Mouse (Mus musculus) T-helper 17 cell (primary cell): Measurements from ENCODE around the gene Fam241b.

Experiments used
- in situ Hi-C, 2 experiments: fragments of 300-600 bp; cut with MboI, MseI; formaldehyde crosslinking; loops; 1 replicate in 1 of 2; 2 replicates in 1 of 2; pipeline ENCODE4 v1.15.1; 2025; ENCODE audit warnings: high pct_unique_total_duplicates in 2 of 2

Fam241b gene

DNA sequence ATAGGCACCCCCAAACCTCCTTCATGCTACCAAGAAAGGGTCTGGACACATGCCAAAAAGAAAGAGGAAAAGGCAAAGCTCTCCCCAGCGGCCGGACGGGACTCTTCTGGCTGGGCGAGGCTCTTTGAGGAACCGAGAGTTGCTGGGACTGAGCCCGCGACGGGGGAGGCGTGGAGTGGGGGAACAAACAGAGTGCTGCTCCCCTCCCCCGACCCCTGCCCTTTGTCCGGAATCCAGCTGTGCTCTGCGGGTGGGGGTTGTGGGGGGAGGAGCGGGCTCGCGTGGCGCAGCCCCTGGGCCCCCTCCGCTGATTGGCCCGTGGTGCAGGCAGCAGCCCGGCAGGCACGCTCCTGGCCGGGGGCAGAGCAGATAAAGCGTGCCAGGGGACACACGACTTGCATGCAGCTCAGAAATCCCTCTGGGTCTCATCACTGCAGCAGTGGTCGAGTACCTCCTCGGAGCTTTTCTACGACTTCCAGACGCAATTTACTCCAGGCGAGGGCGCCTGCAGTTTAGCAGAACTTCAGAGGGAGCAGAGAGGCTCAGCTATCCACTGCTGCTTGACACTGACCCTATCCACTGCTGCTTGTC lies 10.9 kb downstream of the Fam241b start, which contains the start of gene Neurog3:
Gene Neurog3 (plus strand): TSS at position 400 of the 591 bp plus-strand sequence.
- in situ Hi-C loops: no loop called here

- in situ Hi-C loops: no loop called here
Observed at GRCm38 (mm10) chr10:62128316-62128951, 15.3 kb downstream of the Fam241b start.

DNA sequence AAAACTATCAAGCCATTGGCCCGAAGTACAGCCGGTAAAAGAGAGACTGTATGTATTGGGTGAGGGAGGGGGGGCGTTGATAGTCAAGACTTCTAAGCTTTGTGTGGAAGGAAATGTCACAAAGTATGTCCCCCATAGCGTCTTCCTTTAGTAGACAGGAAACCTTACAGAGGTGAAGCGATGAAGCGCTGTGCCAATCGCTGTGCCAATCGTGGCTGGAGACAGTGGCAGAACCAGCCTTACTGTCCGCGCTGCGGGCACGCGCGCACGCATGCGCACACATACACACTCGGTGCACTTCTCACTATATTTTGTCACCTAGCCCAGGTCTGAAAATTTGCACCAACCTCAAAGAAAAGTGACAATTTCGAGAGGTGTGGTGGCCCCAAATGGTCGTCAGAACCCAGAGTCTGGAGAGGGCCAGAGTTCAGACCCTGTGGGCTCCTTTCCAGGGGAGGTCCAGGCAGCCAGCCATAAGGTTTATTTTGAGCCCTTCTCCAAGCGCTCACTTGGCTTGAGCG lies 15.9 kb downstream of the Fam241b start:
- in situ Hi-C loops: no loop called here

DNA sequence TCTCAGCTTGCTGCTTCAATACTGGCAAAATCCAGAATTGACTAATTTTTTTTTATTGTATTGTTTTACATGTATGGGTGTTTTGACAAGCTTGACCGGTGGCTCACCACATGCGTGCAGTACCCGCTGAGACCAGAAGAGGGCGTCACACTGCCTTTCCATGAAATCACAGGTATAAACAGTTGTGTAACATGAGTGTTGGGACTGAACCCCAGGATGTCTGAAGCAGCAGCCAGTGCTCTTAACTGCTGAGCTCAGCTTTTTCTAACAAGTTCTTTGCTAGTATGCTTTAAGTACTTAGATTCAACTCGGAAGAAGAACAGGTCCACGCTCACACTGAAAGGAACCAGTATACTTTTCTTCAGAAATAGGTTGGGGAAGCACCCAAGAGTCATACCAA lies 16.6 kb downstream of the Fam241b start:
- in situ Hi-C loops: no loop called here

DNA sequence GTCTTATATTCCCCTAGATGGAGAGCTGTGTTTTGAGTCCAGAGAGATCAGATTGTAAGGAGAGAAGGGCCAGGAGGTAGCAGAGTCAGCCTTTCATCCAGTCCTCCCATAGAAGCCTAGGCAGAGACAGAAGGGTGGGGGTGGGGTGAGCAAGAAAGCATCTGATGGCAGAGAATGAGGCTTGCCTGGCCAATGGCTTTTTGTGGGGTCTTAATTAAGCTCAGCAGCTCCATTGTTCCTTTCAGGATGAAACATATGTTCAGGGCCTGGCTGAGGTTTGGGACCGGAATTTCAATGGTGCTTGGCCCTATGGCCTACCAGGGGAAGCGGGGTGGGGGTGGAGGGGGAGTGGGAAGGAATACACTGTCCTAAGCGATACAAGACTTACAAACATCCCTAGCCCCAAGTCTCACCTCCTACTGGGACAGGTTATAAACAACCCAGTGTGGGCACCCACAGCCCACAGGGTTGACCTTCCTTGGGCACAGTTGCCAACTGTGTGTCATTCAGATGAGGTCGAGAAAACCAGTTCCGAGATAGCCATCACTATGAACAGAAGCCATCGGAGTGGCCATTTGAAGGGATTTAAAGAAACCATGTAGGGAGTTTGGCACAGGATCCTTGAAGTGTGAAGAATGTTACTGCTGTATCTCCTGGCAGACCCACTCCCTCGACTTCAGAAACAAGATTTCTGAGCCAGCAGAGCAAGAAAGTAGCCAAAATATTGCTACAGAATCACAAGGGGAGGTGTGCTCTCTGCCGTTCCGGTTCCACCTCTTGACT lies 29.7 kb downstream of the Fam241b start:
- in situ Hi-C loops: no loop called here

GRCm38 (mm10) chr10:62111207-62111576 lies 32.5 kb downstream of the Fam241b start:
- in situ Hi-C loops: no loop called here

DNA sequence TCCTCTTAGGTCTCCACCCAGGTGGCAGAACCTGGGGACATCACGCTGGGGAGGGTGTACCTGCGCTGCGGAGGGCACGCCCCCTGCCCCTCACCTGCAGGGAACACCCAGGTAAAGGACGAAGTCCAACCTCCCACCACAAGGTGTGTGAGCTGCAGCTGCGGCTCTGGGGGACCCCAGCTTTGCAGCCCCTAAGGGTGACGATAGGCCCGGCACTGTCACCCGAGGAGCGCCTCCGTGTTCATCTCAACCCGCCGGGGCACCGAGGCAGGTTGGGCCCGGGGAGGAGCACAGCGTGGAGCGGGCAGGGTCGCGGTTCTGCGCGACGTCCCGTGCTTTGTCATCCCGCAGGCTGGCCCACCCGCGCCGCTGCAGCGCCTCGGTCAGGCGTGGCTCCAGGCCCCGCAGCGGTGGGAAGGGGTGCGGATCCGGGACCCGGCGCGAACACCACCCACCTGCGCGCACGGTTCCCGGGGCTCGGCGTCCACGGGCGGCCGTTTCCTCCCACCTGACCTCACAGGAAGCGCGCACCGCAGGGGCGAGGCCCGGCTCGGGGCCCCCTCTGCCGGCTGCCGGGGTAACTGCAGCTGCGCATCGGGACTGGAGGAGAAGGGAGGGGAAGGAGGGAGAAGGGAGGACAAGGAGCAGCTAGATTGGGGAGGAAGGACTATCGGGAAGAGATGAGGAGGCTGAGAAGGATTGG lies 33.1 kb downstream of the Fam241b start:
- in situ Hi-C loops: no loop called here

DNA sequence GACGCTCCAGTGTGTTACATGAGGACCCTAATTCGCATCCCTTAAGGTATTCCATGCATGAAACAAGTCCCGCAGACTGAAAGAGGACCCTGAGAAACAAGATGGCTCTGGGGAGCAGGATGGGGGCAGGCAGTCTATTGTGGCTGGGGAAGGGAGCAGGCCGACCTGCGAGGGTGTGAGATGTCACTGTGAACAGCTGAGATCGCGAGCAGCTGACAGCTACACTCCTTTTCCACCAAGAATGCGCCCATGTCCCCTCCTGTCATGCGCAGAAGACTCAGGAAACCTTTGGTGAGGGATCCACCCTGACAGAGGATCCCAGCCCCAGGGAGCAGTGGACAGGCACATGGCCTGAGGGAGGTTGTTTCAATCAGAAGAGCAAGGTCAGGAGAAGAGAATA lies 36.7 kb downstream of the Fam241b start:
- in situ Hi-C loops: no loop called here

DNA sequence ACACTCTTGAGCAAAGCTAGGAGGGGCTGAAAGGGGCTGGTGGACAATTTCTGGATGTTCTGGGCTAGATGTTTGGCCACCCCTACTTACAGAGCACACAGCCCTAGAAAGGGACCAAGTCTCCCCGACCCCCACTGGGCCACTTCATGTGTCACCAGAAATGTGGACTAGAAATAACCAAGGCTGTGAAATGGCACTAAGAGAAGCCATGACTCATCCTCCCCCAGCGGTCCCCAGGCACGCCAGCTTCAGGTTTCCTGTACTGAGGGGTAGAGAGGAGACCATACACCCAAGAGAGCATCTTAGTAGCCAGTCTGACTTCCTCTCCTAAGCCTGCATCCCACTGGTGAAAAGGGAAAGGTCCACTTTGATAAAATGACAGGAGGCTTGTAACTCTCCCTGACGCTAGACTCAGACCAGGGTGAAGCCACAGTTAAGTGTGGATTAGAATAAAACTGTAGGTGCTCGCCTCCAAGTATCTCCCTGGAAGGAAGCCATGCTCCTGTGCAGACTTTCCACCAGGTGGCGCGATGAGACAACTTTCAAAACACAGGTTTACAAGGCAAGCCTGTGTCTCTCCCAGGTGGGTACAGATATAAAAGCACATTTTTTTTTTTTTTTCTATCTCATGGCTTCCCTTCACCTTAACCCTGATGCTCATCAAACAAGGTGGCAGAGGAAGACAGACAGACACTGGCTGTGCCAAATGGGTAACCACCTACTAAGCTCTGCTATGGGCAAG lies 38.7 kb downstream of the Fam241b start:
- in situ Hi-C loops: loop anchor here (5.0 kb wide), 2 partner anchors 82 to 123 kb away; no protein-coding TSS in a partner anchor

DNA sequence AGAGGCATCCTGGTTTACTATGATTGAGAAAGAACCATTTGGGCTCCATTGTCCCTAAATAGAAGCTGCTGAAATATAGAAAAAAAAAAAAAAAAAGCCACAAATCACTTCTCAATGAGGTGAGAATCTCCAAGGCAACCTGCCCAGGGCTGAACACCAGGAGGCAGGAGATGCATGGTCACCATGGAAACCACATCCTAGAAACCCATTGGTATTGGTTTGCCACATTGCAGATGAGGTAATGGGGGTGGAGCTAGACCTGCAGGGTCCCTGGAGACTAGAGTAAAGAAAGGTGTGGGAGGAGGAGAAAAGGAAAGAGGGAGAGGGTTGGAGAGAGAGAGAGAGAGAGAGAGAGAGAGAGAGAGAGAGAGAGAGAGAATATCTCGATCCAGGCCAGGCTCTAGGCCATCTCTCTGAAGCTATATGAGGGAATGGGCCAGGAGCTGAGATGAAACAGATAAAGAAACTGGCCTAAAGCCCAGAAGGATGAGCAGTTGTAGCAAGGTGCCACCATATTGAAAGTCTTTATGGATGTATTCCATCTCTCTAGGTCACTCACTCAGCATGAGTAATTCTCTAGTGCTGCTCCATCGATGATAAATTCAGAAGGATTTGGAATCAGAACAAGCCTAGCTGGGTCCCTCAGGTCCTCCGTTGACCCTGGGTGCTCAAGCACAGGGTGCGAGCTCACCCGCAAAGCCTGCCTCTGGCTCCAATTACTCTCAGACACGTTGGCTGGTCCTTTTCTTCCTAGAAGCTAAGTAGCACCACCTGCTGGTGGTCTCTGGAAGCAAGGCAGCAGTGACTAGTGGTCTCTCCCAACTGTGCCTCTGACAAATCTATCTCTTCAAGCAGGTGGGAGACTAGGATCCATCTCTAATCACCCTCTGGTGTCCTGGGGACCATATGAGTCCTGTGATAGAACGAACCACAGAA lies 41.9 kb downstream of the Fam241b start:
- in situ Hi-C loops: loop anchor here (5.0 kb wide), 2 partner anchors 86 to 119 kb away; no protein-coding TSS in a partner anchor

DNA sequence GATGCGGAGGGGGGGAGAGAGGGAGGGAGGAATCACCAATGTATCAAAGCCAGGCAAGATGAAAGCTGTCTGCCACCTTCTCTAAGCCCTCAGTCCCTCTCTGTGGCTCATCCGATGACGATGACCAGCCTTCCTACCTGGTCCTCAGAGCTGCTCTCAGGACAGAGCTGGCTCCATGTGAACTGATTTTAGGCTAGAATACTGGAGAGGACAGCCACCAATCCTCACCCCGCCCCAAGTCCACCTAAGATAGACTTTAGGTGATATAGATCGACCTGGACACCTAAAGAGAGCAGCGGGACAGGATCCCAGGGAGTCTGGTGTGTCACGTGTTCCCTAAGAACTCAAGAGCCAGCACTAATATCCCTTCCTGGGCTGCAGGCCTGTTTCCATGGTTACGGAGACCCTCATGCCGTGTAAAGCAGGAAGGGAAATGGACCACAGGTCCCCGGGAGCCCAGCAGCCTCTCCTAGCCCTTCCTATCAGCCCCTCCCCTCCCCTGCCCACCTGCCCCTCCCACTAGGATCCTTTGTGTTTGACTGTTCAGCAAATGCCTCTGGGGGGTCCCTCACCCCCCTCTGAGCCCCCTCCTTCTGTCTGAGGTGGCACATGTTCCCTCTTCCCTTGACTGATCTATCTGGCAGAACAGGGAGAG lies 43.8 kb downstream of the Fam241b start:
- in situ Hi-C loops: loop anchor here (5.0 kb wide), 2 partner anchors 87 to 118 kb away; no protein-coding TSS in a partner anchor

DNA sequence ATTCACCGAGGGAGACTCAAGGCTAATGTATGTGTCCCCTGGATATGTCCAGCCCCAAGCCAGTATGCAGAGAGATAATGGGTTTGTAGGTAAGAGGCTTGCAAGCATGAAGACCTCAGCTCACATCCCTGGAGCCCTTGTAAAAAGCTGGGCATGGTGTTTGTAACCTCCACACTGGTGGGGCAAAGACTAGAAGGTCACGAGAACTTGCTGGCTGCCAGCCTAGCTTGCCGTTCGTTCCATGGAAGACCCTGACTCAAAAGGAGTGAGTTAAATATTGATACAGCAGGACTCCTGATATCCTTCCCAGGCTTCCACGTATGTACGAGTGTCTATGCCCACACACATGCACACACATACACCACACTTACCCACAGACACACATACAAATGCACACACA lies 49.3 kb downstream of the Fam241b start:
- in situ Hi-C loops: no loop called here

DNA sequence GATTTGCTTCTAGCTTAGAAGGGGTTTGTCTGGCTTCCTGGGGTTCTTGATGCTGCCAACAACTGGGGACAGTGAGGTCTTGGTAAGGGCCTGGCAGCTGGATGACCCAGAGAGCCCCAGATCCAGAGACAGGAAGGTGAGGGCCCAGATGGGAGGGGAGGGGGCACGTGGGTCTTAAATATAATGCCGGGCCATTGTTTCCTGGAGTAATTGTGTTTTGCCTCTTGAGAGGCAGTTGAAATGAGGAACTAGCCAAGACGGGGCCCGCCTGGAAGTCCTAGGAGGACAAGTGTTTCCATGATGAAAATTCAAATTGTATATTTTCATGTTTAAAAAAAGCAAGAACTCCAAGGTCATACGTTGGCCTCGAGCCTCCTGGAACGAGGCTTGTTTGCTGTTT lies 49.8 kb downstream of the Fam241b start:
- in situ Hi-C loops: no loop called here

DNA sequence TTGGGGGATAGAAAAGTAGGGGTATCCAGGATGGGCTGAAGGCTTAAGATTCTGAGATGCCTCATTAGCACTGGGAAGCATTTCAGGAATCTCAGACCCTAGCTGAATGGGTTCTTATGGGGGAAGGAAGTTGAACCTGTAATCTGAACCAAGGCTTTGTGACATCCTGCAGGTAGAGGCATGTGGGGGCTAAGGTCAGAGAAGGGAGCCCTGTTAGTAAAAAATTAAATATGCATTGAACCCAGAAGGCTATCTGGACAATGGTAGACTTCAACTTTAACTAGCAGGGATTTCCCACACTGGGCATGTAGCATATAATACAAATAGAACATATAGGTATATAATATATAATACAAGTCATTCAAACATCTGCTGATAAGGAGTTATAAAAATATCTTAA lies 54.2 kb downstream of the Fam241b start:
- in situ Hi-C loops: no loop called here

GRCm38 (mm10) chr10:62089071-62089470 lies 54.6 kb downstream of the Fam241b start:
- in situ Hi-C loops: no loop called here

- in situ Hi-C loops: no loop called here
Observed at GRCm38 (mm10) chr10:62088411-62088810, 55.3 kb downstream of the Fam241b start.

- in situ Hi-C loops: no loop called here
Observed at GRCm38 (mm10) chr10:62086826-62087225, 56.9 kb downstream of the Fam241b start.

- in situ Hi-C loops: no loop called here
Observed at GRCm38 (mm10) chr10:62086044-62086443, 57.7 kb downstream of the Fam241b start.
